Mouse (Mus musculus) intestine, embryonic 16.5 days (tissue): ENCODE measurements at regions not wholly inside any gene's neighbourhood (a gene's known extent, or its start where the extent isn't known, plus 50 kb on each side); places are given as distances from the start of the nearest gene placed in this dataset.
A peak's percentile ranks its signal among the peaks of the same experiment; 100 is the strongest.

ENCODE experiments used
- ATAC-seq: fragments of 200-750 bp; cut with Nextera tagmentation; 2 replicates; pipeline ENCODE4 v1.8.0; 2017; ENCODE audit warnings: moderate TSS enrichment, moderate library complexity
- H3K27ac ChIP-seq: fragments of 300-500 bp; sonication (generic); 2 replicates; pipeline ENCODE4 v1.5.1; 2014; ENCODE audit warnings: mild to moderate bottlenecking, low read length
- H3K27me3 ChIP-seq: fragments of 300-500 bp; sonication (generic); replicated peaks from 2 replicates; pipeline ENCODE4 v1.6.1; 2014; ENCODE audit warnings: low read length, control low read depth, mixed read lengths; ENCODE audit not compliant: control insufficient read depth, insufficient read depth
- H3K36me3 ChIP-seq: fragments of 300-500 bp; sonication (generic); 2 replicates; pipeline ENCODE4 v1.6.1; 2014; ENCODE audit warnings: low read length, control low read depth; ENCODE audit not compliant: control insufficient read depth, insufficient read depth
- H3K4me1 ChIP-seq: fragments of 300-500 bp; sonication (generic); 2 replicates; pipeline ENCODE4 v1.6.1; 2014; ENCODE audit warnings: low read length, control low read depth, mixed read lengths; ENCODE audit not compliant: control insufficient read depth, insufficient read depth
- H3K4me2 ChIP-seq: fragments of 300-500 bp; sonication (generic); 2 replicates; pipeline ENCODE4 v1.6.1; 2014; ENCODE audit warnings: low read depth, low read length, control low read depth
- H3K4me3 ChIP-seq: fragments of 300-500 bp; sonication (generic); 2 replicates; pipeline ENCODE4 v1.5.1; 2014; ENCODE audit warnings: mild to moderate bottlenecking, low read length
- H3K9ac ChIP-seq: fragments of 300-500 bp; sonication (generic); 2 replicates; pipeline ENCODE4 v1.6.1; 2014; ENCODE audit warnings: low read depth, low read length
- H3K9me3 ChIP-seq: fragments of 300-500 bp; sonication (generic); 2 replicates; pipeline ENCODE4 v1.6.1; 2016; ENCODE audit warnings: low read length, control low read depth; ENCODE audit not compliant: control insufficient read depth
- WGBS: fragments of 180-500 bp; shearing (Covaris S2); extraction: QIAGEN DNeasy Blood & Tissue Kit; methylation state at CpG from one replicate; pipeline ENCODE4 v1.1.7; 2014; 5-methylcytosine and 5-hydroxymethylcytosine counted together

GRCm38 (mm10) chr4:105629581-105629980 lies 160.1 kb upstream of the Gm12728 start:
- ATAC-seq = no peak
- 84% methylated on average over 4 of the region's 4 CpGs for WGBS

GRCm38 (mm10) chr4:105630595-105631369 lies 158.9 kb upstream of the Gm12728 start:
- Histone ChIP-seq H3K4me2 (no peak overlapping the region), H3K4me1 (no peaks in the 10 kb centered on the region), H3K9me3 (no peaks in the 10 kb centered on the region), H3K36me3 (no peaks in the 10 kb centered on the region), H3K9ac (no peak overlapping the region), H3K4me3 (no peak overlapping the region), H3K27me3 (no peaks in the 10 kb centered on the region), H3K27ac (no peak overlapping the region)
- WGBS = 75% methylated on average over 11 of the region's 11 CpGs
- no peak for ATAC-seq

More at GRCm38 (mm10) chr4:105629581-105629980, 160.1 kb upstream of the Gm12728 start:
- no peak overlapping the region for H3K4me2 ChIP-seq
- no peaks in the 10 kb centered on the region for H3K27me3 ChIP-seq
- H3K27ac ChIP-seq = no peak overlapping the region
- no peak overlapping the region for H3K4me3 ChIP-seq
- H3K9ac ChIP-seq = no peak overlapping the region
- H3K9me3 ChIP-seq = no peaks in the 10 kb centered on the region
- H3K4me1 ChIP-seq = no peaks in the 10 kb centered on the region
- H3K36me3 ChIP-seq = no peaks in the 10 kb centered on the region

GRCm38 (mm10) chr4:105632581-105633358 lies 156.9 kb upstream of the Gm12728 start:
- ATAC-seq = no peak
- Histone ChIP-seq H3K27ac (no peak overlapping the region), H3K4me2 (no peak overlapping the region), H3K27me3 (no peaks in the 10 kb centered on the region), H3K4me3 (no peak overlapping the region), H3K9me3 (no peaks in the 10 kb centered on the region), H3K36me3 (no peaks in the 10 kb centered on the region), H3K4me1 (no peaks in the 10 kb centered on the region), H3K9ac (no peak overlapping the region)
- 64% methylated on average over 7 of the region's 7 CpGs for WGBS

GRCm38 (mm10) chr4:105633789-105634188 lies 155.9 kb upstream of the Gm12728 start:
- no peaks in the 10 kb centered on the region for H3K27me3 ChIP-seq
- H3K4me3 ChIP-seq = no peak overlapping the region
- no peak overlapping the region for H3K27ac ChIP-seq
- whole genome bisulfite sequencing = 92% methylated on average over 3 of the region's 3 CpGs
- no peaks in the 10 kb centered on the region for H3K9me3 ChIP-seq
- H3K4me1 ChIP-seq = no peaks in the 10 kb centered on the region
- no peak overlapping the region for H3K4me2 ChIP-seq
- ATAC-seq = no peak
- no peaks in the 10 kb centered on the region for H3K36me3 ChIP-seq
- H3K9ac ChIP-seq = no peak overlapping the region

- Histone ChIP-seq H3K9ac (no peak overlapping the region), H3K36me3 (no peaks in the 10 kb centered on the region), H3K27ac (no peak overlapping the region), H3K4me1 (peaks cover 3% of the 10 kb centered on the region), H3K4me3 (no peak overlapping the region), H3K4me2 (no peak overlapping the region), H3K9me3 (no peaks in the 10 kb centered on the region), H3K27me3 (no peaks in the 10 kb centered on the region)
- WGBS = 22% methylated on average over 4 of the region's 4 CpGs
- peak; percentile 71 for ATAC-seq
Measured at GRCm38 (mm10) chr4:105640793-105641192, 148.9 kb upstream of the Gm12728 start.

GRCm38 (mm10) chr4:105641582-105641981 lies 148.1 kb upstream of the Gm12728 start:
- no peak overlapping the region for H3K4me3 ChIP-seq
- no peak overlapping the region for H3K9ac ChIP-seq
- no peak overlapping the region for H3K4me2 ChIP-seq
- peaks cover 3% of the 10 kb centered on the region for H3K4me1 ChIP-seq
- 73% methylated on average over 4 of the region's 4 CpGs for WGBS
- 0 out of 2 replicates have a peak, but pooled peaks have one; percentile 31 for ATAC-seq
- H3K27me3 ChIP-seq = no peaks in the 10 kb centered on the region
- H3K36me3 ChIP-seq = no peaks in the 10 kb centered on the region
- no peaks in the 10 kb centered on the region for H3K9me3 ChIP-seq
- H3K27ac ChIP-seq = no peak overlapping the region

GRCm38 (mm10) chr4:105648820-105649446 lies 140.7 kb upstream of the Gm12728 start:
- no peaks in the 10 kb centered on the region for H3K27me3 ChIP-seq
- no peak overlapping the region for H3K27ac ChIP-seq
- no peak for ATAC-seq
- H3K9ac ChIP-seq = no peak overlapping the region
- H3K9me3 ChIP-seq = no peaks in the 10 kb centered on the region
- H3K4me3 ChIP-seq = no peak overlapping the region
- H3K4me1 ChIP-seq = no peaks in the 10 kb centered on the region
- H3K36me3 ChIP-seq = no peaks in the 10 kb centered on the region
- no peak overlapping the region for H3K4me2 ChIP-seq
- 55% methylated on average over 7 of the region's 7 CpGs for WGBS

- no peak for ATAC-seq
- WGBS = 61% methylated on average over 2 of the region's 2 CpGs
- Histone ChIP-seq H3K9me3 (no peaks in the 10 kb centered on the region), H3K4me1 (no peaks in the 10 kb centered on the region), H3K27me3 (no peaks in the 10 kb centered on the region), H3K4me3 (no peak overlapping the region), H3K27ac (no peak overlapping the region), H3K36me3 (no peaks in the 10 kb centered on the region), H3K4me2 (no peak overlapping the region), H3K9ac (no peak overlapping the region)
Measured at GRCm38 (mm10) chr4:105649447-105649833, 140.2 kb upstream of the Gm12728 start.

GRCm38 (mm10) chr4:105656071-105656655 lies 133.5 kb upstream of the Gm12728 start:
- H3K4me3 ChIP-seq = no peak overlapping the region
- no peak overlapping the region for H3K9ac ChIP-seq
- H3K36me3 ChIP-seq = no peaks in the 10 kb centered on the region
- no peak overlapping the region for H3K4me2 ChIP-seq
- ATAC-seq = no peak
- no peaks in the 10 kb centered on the region for H3K9me3 ChIP-seq
- H3K4me1 ChIP-seq = no peaks in the 10 kb centered on the region
- H3K27ac ChIP-seq = no peak overlapping the region
- 48% methylated on average over 5 of the region's 5 CpGs for WGBS
- no peaks in the 10 kb centered on the region for H3K27me3 ChIP-seq
